Mouse (Mus musculus): ENCODE measurements around the gene Ccdc65. TPM values are rescaled to one million over a fixed set of nuclear protein-coding genes. Genes with fewer than 3 reads are reported as not detected.

Gene Ccdc65
- total and polyA plus RNA-seq, 3 experiments = 0.13 TPM; not detected in 2

GRCm38 (mm10) chr15:98724441-98724840 lies 16.4 kb downstream of the Ccdc65 start:
- no peaks in the 10 kb centered on the region for H3K9me3 ChIP-seq (replicated peaks; ENCODE audit: insufficient read depth, low read length)
- no peak for TF ChIP-seq KAT2A (conservative IDR thresholded peaks at IDR 0.05; ENCODE audit: low read depth, low read length)
- peak in 1 of 2 experiments; percentile 1; a peak in 1 of 4 replicates for TF ChIP-seq POLR2A (IDR thresholded peaks at IDR 0.05; ENCODE audit: control insufficient read depth in 1 of 2, insufficient read depth in 1 of 2, low read depth in 1 of 2, low read length in 2 of 2, poor library complexity in 1 of 2)
- no peak for TF ChIP-seq JUND (IDR thresholded peaks at IDR 0.05; ENCODE audit: low read depth, low read length)
- no peak overlapping the region for H3K4me3 ChIP-seq (ENCODE audit: control insufficient read depth in 1 of 2, insufficient read depth in 1 of 2, low read depth in 2 of 2, low read length in 2 of 2)
- no peaks in the 10 kb centered on the region; a peak in 2 of 4 replicates for H3K36me3 ChIP-seq (ENCODE audit: control insufficient read depth in 1 of 2, insufficient read depth in 2 of 2, low read length in 2 of 2)
- H3K27ac ChIP-seq (ENCODE audit: control insufficient read depth, low read depth, low read length) = no peak overlapping the region
- H3K9ac ChIP-seq (ENCODE audit: control insufficient read depth, low read depth, low read length, poor library complexity, severe bottlenecking) = no peak overlapping the region
- H3K79me2 ChIP-seq (ENCODE audit: control insufficient read depth, insufficient read depth, low read length, poor library complexity) = peaks cover 11% of the 10 kb centered on the region
- no peaks in the 10 kb centered on the region for H3K27me3 ChIP-seq (ENCODE audit: control insufficient read depth in 1 of 2, insufficient read depth in 2 of 2, low read length in 2 of 2)
- peaks cover 0 to 15% of the 10 kb centered on the region in 2 experiments; a peak in 2 of 4 replicates for H3K4me1 ChIP-seq (ENCODE audit: control insufficient read depth in 1 of 2, insufficient read depth in 2 of 2, low read length in 2 of 2)
- DNase-seq (ENCODE audit: low read depth, low spot score) = no peak

DNA sequence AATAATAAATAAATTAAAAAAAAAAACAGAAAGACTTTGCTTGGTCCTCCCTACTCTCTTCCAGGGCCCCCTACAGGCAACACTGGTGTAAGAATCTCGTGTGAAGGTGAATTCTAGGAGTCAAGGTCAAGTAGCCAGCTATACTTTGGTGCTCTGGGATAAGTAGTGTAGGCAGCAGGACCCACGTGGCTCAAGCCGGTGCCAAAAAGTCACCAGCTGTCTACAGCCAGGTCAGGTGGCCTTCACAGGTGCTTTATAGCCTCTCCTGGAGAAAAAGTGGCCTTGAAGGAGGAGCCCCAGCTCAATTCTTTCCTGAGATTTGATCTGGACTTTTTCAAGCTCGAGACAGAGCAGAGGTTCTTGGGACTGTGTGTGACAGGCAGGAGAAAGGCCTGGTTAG lies 18.1 kb downstream of the Ccdc65 start:
- peak overlapping the region; percentile 71; the same call in 1 of the 2 replicates for H3K9ac ChIP-seq (ENCODE audit: control insufficient read depth, low read depth, low read length, poor library complexity, severe bottlenecking)
- H3K27ac ChIP-seq (ENCODE audit: control insufficient read depth, low read depth, low read length) = no peak overlapping the region
- H3K9me3 ChIP-seq (replicated peaks; ENCODE audit: insufficient read depth, low read length) = no peaks in the 10 kb centered on the region
- peak; percentile 45 for DNase-seq (ENCODE audit: low read depth, low spot score)
- peaks cover 11% of the 10 kb centered on the region for H3K79me2 ChIP-seq (ENCODE audit: control insufficient read depth, insufficient read depth, low read length, poor library complexity)
- no peaks in the 10 kb centered on the region; a peak in 2 of 4 replicates for H3K36me3 ChIP-seq (ENCODE audit: control insufficient read depth in 1 of 2, insufficient read depth in 2 of 2, low read length in 2 of 2)
- no peak for TF ChIP-seq CHD2 (IDR thresholded peaks at IDR 0.05; ENCODE audit: low read length)
- TF ChIP-seq TAL1 (IDR thresholded peaks at IDR 0.05; ENCODE audit: low read length) = no peak
- TF ChIP-seq CTCF (IDR thresholded peaks at IDR 0.05 in 2 of 3, conservative IDR thresholded peaks at IDR 0.05 in 1 of 3; ENCODE audit: control insufficient read depth in 1 of 3, insufficient read depth in 1 of 3, low read depth in 2 of 3, low read length in 3 of 3, poor library complexity in 1 of 3, severe bottlenecking in 1 of 3) = peak in 2 of 3 experiments; percentile 18 to 22; a peak in 2 of 6 replicates
- no peak for TF ChIP-seq ZMIZ1 (IDR thresholded peaks at IDR 0.05; ENCODE audit: low read depth, low read length)
- TF ChIP-seq ZC3H11A (IDR thresholded peaks at IDR 0.05; ENCODE audit: low read depth, low read length) = no peak
- peaks cover 0 to 15% of the 10 kb centered on the region in 2 experiments; a peak in 2 of 4 replicates for H3K4me1 ChIP-seq (ENCODE audit: control insufficient read depth in 1 of 2, insufficient read depth in 2 of 2, low read length in 2 of 2)
- no peak overlapping the region for H3K4me3 ChIP-seq (ENCODE audit: control insufficient read depth in 1 of 2, insufficient read depth in 1 of 2, low read depth in 2 of 2, low read length in 2 of 2)
- H3K27me3 ChIP-seq (ENCODE audit: control insufficient read depth in 1 of 2, insufficient read depth in 2 of 2, low read length in 2 of 2) = no peaks in the 10 kb centered on the region

- H3K27me3 ChIP-seq (ENCODE audit: control insufficient read depth in 1 of 2, insufficient read depth in 2 of 2, low read length in 2 of 2) = no peaks in the 10 kb centered on the region
- TF ChIP-seq POLR2AphosphoS2 (IDR thresholded peaks at IDR 0.05; ENCODE audit: low read length) = no peak
- no peak for TF ChIP-seq NELFE (IDR thresholded peaks at IDR 0.05; ENCODE audit: low read depth, low read length)
- TF ChIP-seq HCFC1 (IDR thresholded peaks at IDR 0.05; ENCODE audit: low read depth, low read length) = no peak
- TF ChIP-seq MAX (IDR thresholded peaks at IDR 0.05; ENCODE audit: low read length) = no peak
- no peak for TF ChIP-seq ZKSCAN1 (IDR thresholded peaks at IDR 0.05; ENCODE audit: low read depth, low read length)
- no peak for TF ChIP-seq CTCF (IDR thresholded peaks at IDR 0.05 in 2 of 3, conservative IDR thresholded peaks at IDR 0.05 in 1 of 3; ENCODE audit: control insufficient read depth in 1 of 3, insufficient read depth in 1 of 3, low read depth in 2 of 3, low read length in 3 of 3, poor library complexity in 1 of 3, severe bottlenecking in 1 of 3)
- H3K9ac ChIP-seq (ENCODE audit: control insufficient read depth, low read depth, low read length, poor library complexity, severe bottlenecking) = peak overlapping the region; percentile 71
- H3K4me3 ChIP-seq (ENCODE audit: control insufficient read depth in 1 of 2, insufficient read depth in 1 of 2, low read depth in 2 of 2, low read length in 2 of 2) = peak overlapping the region; percentile 78 to 86
- peak; percentile 53 for DNase-seq (ENCODE audit: low read depth, low spot score)
- H3K4me1 ChIP-seq (ENCODE audit: control insufficient read depth in 1 of 2, insufficient read depth in 2 of 2, low read length in 2 of 2) = peaks cover 0 to 15% of the 10 kb centered on the region in 2 experiments; a peak in 2 of 4 replicates
- no peaks in the 10 kb centered on the region for H3K9me3 ChIP-seq (replicated peaks; ENCODE audit: insufficient read depth, low read length)
- peaks cover 11% of the 10 kb centered on the region for H3K79me2 ChIP-seq (ENCODE audit: control insufficient read depth, insufficient read depth, low read length, poor library complexity)
- peak overlapping the region; percentile 2; the same call in 1 of the 2 replicates for H3K27ac ChIP-seq (ENCODE audit: control insufficient read depth, low read depth, low read length)
- H3K36me3 ChIP-seq (ENCODE audit: control insufficient read depth in 1 of 2, insufficient read depth in 2 of 2, low read length in 2 of 2) = no peaks in the 10 kb centered on the region; a peak in 2 of 4 replicates
Observed at GRCm38 (mm10) chr15:98726746-98727145, 18.7 kb downstream of the Ccdc65 start.
